Mouse (Mus musculus) olfactory bulb, adult 2 months (tissue): Measurements from ENCODE around the gene Plcd1. TPM values are rescaled to one million over a fixed set of nuclear protein-coding genes. Genes with fewer than 3 reads are reported as not detected.

ENCODE experiments used
- H3K27ac ChIP-seq: fragments of 200-500 bp; 2 replicates; pipeline ENCODE4 v1.5.1; 2012; ENCODE audit warnings: low read depth, low read length; ENCODE audit not compliant: insufficient read depth
- H3K4me1 ChIP-seq: fragments of 200-500 bp; 2 replicates; pipeline ENCODE4 v1.6.1; 2012; ENCODE audit warnings: low read length; ENCODE audit not compliant: control insufficient read depth, insufficient read depth
- H3K4me3 ChIP-seq: fragments of 200-500 bp; 2 replicates; pipeline ENCODE4 v1.5.1; 2012; ENCODE audit warnings: mild to moderate bottlenecking, low read depth, low read length, moderate library complexity; ENCODE audit not compliant: insufficient read depth
- CTCF ChIP-seq: fragments of 200-500 bp; IDR thresholded peaks from 2 replicates; pipeline ENCODE4 v1.5.1; 2012; ENCODE audit warnings: low read depth, mild to moderate bottlenecking, low read length, moderate library complexity; ENCODE audit not compliant: insufficient read depth
- POLR2A ChIP-seq: fragments of 200-500 bp; IDR thresholded peaks from 2 replicates; pipeline ENCODE4 v1.6.1; 2012; ENCODE audit warnings: mild to moderate bottlenecking, low read depth, low read length, moderate library complexity; ENCODE audit not compliant: insufficient read depth
- WGBS: fragments of 180-500 bp; shearing (Covaris S2); methylation state at CpG from one replicate; pipeline ENCODE4 v1.1.7; 2018; 5-methylcytosine and 5-hydroxymethylcytosine counted together
- polyA plus RNA-seq: library from polyadenylated mRNA; stranded (reverse); fragments of >200 nt; gene quantifications from 2 replicates; pipeline ENCODE4 v1.2.4, GENCODE M21; 2012; ENCODE audit warnings: low replicate concordance; ENCODE audit not compliant: missing spikeins, insufficient read depth, insufficient read length

Gene Plcd1
- polyA plus RNA-seq, 1 experiment = not detected

- Histone ChIP-seq H3K27ac (no peak overlapping the region), H3K4me3 (no peak overlapping the region), H3K4me1 (peaks cover 5% of the 10 kb centered on the region)
- WGBS = 82% methylated on average over 7 of the region's 7 CpGs
- TF ChIP-seq CTCF (no peak), POLR2A (no peak)
These were observed 10.5 kb downstream of the Plcd1 start for GRCm38 (mm10) chr9:119082656-119083430.

GRCm38 (mm10) chr9:119082039-119082438 lies 11.3 kb downstream of the Plcd1 start:
- 56% methylated on average over 8 of the region's 8 CpGs for WGBS
- H3K4me3 ChIP-seq = no peak overlapping the region
- H3K27ac ChIP-seq = no peak overlapping the region
- peaks cover 4% of the 10 kb centered on the region; the same call in 1 of the 2 replicates for H3K4me1 ChIP-seq
- TF ChIP-seq CTCF (no peak), POLR2A (no peak)

DNA sequence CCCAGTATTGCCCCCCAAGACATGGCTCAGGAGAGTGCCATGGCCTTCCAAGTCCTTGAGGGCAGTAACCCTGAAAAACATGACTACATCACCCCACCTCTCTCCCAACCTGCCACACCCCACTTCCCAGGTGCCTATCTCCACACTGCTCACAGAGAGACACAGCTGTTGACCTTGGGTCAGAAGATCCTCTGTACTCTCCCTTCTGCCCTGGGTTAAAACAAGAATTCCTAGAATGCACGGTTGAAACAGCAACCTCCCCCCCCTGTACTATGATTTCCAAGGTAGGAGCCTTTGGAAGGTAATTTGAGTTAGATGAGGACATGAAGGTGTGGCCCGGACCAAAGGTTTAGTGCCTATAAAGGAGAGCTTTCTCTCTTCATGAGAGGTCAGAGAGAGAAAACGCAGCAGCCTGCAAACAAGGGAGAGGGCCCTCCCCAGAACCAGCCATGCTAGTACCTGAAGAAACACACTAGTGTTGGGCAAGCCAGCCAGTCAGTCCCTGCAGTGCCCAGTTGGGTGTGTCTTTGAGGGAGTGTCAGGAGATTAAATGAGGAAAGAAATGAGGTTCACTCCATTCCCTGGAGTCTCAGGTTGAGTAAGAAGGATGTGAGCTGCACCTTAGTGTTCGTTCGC lies 13.1 kb downstream of the Plcd1 start:
- no peak for TF ChIP-seq POLR2A
- TF ChIP-seq CTCF = no peak
- 94% methylated on average over 5 of the region's 5 CpGs for whole genome bisulfite sequencing
- Histone ChIP-seq H3K27ac (no peak overlapping the region), H3K4me1 (peaks cover 4% of the 10 kb centered on the region; the same call in 1 of the 2 replicates), H3K4me3 (no peak overlapping the region)

DNA sequence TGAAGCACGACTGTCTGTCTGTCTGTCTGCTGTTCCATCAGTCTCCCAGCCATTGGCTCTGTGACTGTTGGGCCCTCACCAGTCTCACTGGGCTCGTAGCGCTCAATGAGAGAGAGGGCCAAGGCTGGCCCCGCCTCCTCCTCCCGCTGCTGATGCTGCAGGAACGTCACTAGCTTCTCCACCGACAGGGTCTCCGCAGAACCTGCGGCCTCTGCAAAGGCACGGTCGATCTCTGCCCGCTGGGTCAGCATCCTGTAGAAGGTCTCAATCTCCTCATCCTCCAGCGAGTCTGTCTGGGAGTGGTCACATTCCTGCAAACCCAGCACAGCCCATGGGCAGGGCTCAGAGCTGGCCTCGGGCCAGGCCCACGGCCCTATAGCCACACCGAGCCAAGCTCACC lies 17.6 kb downstream of the Plcd1 start:
- Histone ChIP-seq H3K27ac (no peak overlapping the region), H3K4me3 (no peak overlapping the region), H3K4me1 (no peaks in the 10 kb centered on the region)
- WGBS = 79% methylated on average over 16 of the region's 16 CpGs
- TF ChIP-seq CTCF (no peak), POLR2A (no peak)

- H3K4me3 ChIP-seq = no peak overlapping the region
- H3K27ac ChIP-seq = no peak overlapping the region
- WGBS = 81% methylated on average over 15 of the region's 15 CpGs
- TF ChIP-seq POLR2A (no peak), CTCF (no peak)
- no peaks in the 10 kb centered on the region for H3K4me1 ChIP-seq
These were observed 20.0 kb downstream of the Plcd1 start for GRCm38 (mm10) chr9:119073184-119073895.

GRCm38 (mm10) chr9:119071786-119072185 lies 21.5 kb downstream of the Plcd1 start:
- Histone ChIP-seq H3K4me3 (no peak overlapping the region), H3K4me1 (0 out of 2 replicates have a peak, but pooled peaks cover 2% of the 10 kb centered on the region), H3K27ac (no peak overlapping the region)
- TF ChIP-seq POLR2A (no peak), CTCF (no peak)
- WGBS = 91% methylated on average over 9 of the region's 9 CpGs

GRCm38 (mm10) chr9:119070173-119070825 lies 23.0 kb downstream of the Plcd1 start:
- TF ChIP-seq CTCF (no peak), POLR2A (no peak)
- Histone ChIP-seq H3K4me3 (no peak overlapping the region), H3K27ac (no peak overlapping the region), H3K4me1 (0 out of 2 replicates have a peak, but pooled peaks cover 2% of the 10 kb centered on the region)
- 85% methylated on average over 13 of the region's 13 CpGs for WGBS

GRCm38 (mm10) chr9:119068266-119068665 lies 25.0 kb downstream of the Plcd1 start:
- no peak for TF ChIP-seq POLR2A
- TF ChIP-seq CTCF = no peak
- WGBS = 89% methylated on average over 11 of the region's 11 CpGs
- Histone ChIP-seq H3K4me3 (no peak overlapping the region), H3K4me1 (0 out of 2 replicates have a peak, but pooled peaks cover 2% of the 10 kb centered on the region), H3K27ac (no peak overlapping the region)
